Mouse (Mus musculus) adrenal gland, adult 2 months (tissue): Measurements from ENCODE around the gene Trim33. TPM values are rescaled to one million over a fixed set of nuclear protein-coding genes. Genes with fewer than 3 reads are reported as not detected.

ENCODE experiments used
- DNase-seq: peaks from one replicate; pipeline ENCODE4 v3.0.0; 2021
- polyA plus RNA-seq: library from polyadenylated mRNA; depleted of rRNA; stranded (reverse); fragments of >200 nt; gene quantifications from 2 replicates; pipeline ENCODE4 v1.2.3, GENCODE M21; 2012
- total RNA-seq, 2 experiments: library from RNA; stranded (reverse); gene quantifications; 2 replicates each; pipeline ENCODE4 v1.2.3; 2021

The Trim33 gene
- total and polyA plus RNA-seq, 3 experiments, result 6.3 to 44.2 (median 30.8) TPM

DNA sequence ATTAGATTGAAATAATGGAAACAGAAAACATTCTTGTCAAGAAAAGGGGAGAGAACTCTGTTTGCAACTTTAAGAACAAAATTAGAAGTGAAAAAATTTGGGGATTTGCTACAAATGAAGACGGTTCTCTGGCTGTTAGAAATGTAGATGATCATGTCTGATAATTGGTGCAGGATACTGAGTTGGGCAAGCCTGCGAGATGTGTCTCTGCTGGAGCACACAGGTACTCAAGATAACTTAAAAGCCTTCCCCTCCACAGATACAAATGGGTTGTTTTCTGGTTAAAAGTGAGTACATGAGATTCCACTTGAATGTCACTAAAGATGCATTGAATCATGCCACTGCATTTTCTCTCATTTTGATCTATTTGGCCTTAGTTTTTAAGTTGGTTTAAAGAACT lies 74.9 kb downstream of the Trim33 start:
- no peak for DNase-seq

DNA sequence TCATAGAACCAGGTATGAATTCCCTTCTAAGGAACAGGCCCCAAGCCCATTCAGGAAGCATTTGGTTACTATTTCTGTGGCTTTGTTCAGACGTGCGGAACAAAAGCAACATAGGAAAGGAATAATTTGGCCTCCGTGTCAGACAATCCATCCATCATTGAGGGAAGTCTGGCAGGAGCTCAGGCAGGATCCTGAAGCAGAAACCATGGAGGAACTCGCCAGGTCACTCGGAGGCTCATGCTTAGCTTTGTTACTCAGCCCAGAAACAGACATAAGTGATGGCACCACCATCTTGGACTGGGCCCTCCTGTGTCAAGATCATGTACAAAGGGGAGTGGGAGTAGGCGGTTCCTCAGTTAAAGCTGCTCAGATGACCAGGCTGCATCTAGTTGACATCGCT lies 82.1 kb downstream of the Trim33 start:
- DNase-seq, result no peak

DNA sequence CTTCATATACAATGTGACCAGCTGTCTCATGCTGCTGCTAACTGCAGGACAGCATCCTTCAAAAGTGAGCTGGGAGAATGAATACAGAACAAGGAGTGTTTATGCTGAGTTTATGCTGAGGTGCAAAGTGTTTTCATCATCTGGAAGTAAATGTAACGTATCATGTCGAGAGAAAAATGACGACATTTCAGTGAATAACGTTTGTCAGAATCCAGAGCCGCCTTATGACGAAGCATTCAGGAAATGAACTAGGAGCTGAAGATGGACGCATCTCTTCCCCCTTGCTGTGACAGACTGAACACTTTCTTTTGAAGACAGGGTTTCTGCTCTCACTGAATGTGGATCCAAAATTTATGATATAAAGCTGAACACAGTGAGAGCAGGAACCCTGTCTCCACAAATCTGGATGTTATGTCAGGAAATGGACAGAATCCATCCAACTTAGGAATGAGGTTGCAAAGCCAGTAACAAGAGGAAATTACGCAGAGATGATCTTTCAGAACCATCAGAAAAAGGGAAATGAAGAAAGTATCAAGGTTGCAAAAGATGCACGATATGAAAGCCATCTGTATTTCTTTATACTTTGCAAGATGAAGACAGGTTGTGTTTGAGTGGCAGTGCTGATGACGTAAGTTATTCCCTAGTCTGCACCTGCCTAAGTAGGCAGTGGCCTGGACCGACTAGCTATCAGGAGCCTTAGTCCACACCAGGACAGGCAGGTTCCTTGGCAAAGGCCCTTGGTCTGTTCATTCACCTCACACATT lies 85.3 kb downstream of the Trim33 start:
- no peak for DNase-seq

DNA sequence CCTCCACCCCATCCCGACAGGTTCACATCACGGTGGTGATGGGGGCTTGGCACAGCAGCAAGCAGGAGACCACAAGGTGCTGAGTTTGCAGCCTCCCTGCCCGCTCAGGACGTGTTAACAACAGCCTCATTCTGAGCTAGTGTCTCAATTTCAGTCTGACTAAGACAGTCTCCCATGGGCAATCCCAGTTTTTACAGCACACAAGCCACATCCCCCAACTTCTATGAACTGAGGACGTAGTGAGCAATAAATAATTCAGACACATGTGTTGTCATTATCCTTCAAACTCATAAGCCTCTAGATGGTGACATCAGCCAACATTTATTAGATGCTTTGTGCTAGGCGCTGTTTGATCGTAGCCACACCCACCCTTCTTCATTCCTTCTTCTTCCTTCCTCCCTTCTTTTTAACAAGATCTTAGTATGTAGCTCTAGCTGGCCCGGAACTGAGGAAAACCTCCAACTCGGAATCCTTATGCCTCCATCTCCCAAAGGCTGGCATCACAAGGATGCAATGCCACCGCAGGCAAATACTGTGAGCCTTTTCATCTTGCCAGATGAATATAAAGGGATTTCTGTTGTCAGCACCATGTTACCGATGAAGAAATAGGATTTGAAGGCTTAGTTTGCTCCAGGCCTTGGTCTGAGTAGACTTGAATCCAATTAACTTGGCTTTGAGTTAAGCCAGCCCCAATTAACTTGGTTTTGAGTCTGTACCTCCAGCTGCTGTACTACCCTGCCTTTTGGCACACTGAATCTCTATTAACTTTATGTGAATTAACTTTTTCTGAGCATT lies 88.3 kb downstream of the Trim33 start:
- DNase-seq, result no peak

DNA sequence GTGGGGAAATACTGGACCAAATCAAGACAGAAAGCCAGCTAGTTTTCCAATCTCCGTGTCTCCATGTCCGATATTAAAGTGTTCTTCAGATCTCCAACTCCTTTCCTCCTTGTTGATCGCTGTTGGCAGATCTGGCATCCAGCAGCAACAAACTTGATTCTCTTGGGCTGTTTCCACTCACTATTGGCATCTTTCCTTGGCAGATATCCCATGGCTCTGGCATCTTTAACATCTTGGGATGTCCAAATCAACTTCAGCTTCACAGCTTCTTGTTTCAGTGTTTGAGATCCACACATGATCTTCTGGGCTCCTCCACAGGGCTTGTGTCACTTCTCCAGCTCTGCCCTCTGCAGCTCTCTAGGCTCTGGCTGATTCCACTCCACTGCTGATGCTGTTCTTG lies 89.6 kb downstream of the Trim33 start:
- DNase-seq, result no peak

DNA sequence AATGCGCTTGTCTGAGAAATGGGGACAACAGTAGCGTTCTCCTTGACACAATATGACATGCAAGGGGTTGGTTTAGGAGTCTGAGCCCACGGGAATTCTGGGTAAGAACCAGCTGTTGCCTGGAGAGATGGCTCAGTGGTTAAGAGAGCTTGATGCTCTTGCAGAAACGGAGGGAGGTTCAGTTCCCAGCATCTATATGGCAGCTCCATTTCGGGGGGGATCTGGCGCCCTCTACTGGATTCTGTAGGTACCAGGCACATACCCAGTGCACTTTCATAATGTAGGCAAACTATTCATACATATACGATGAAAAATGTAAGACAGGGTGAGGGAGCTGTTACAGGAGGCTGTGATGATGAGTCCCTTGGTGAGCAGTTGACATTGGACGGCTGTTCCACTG lies 94.9 kb downstream of the Trim33 start:
- peak; percentile 64 for DNase-seq

DNA sequence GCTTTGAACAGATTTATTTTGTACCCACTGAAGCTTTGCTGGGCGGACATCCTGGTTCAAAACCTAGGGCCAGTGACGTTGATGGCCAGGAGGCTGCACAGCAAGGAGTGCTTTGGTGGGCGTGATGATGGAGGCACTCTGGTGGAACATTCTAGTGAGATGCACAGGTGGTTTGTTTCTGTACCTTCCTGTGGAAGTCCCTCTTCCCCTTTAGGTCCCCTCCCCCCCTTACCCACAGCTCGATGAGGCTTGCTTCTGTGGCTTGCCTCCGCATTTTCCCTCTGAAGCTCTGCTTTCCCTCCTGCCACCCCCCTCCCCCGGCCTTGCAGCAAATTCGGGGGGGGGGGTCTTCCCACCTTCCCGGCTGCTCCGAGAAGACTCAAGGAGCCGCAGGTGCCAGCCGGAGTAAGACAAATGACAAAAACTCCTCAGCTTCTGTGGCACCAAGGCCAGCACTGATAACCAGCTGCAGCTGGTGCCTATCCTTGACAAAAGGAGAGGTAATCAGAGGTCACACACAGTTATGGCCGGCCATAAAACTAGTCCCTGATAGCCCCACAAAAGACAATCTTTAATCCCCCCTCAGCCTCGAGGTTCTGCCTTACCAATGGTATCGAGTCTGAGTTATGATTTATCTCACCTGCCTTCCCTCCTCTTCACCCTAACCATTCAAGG lies 96.2 kb downstream of the Trim33 start:
- DNase-seq, result peak; percentile 16

DNA sequence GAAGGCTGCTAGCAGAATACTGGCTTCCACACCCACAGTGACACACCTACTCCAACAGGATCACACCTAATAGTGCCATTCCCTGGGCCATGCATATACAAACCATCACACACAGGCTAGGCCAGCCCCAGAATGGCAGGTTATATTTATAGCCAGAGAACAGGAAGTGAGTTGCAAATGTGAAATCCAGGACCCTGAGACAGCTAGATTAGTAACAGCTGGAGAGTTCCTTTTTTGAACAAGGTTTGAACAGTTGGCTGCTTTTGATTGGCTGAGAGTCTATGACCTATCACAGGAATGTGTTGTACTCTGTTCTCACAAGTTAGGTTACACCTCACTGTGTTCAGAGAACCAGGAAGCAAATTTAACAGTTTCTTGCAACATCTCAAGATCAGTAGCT lies 98.9 kb downstream of the Trim33 start:
- DNase-seq, result no peak

DNA sequence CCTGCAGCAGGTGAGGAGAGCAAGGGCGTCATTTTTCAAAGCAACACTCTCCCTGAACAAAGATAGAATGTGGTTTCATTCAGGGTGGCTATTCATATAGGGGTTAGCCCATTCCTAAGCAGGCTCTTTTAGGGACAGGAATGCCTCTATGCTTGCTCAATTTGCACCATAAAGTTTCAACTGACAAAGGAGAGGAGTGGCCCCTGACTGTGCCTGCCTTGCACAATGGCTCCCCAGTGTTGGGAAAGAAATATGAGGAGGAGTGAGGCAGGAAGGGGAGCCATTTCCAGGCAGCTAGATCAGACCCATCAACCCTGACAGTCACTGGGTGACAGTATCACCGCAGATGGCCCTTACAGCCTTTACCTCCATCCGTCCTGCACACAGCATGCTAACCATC lies 100.3 kb downstream of the Trim33 start:
- DNase-seq, result no peak

DNA sequence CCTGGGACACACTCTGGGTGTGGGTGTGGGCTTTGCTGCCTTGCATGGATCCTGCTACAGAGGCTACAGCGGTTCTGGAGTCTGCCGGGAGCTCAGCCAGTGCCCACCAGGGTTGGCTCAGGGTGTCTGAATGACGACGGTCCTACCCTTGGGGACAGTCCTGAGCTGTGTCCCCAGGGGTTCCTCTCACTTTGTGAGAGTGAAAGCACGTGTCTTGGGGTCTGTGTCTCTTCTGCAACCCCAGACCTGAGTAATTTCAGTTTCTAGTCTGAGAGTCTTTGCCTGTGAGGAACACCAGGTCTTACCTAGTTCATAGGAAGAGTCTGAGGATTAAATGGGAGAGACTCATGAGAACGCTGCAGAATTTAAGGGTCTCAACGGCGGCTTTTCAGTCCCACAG lies 101.7 kb downstream of the Trim33 start:
- no peak for DNase-seq

DNA sequence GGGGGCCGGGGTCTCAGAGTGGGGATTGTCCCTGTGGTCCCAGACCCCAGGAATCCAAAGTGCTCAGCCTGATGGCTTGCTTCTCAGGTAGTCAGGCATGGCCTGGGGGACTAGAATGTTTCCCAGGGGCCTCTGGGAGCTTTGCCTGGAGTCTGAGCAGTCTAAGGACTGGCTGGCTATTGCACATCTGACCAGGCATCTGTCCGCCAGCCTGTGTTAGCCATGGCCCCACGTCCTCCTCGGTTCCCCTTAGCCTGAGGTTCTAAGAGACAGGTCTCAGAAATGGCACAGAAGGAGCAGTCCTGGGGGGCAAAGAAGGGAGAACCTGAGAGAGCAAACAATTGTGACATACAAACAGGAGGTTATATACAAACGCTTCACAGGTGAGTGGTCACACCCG lies 102.3 kb downstream of the Trim33 start:
- DNase-seq, result no peak

DNA sequence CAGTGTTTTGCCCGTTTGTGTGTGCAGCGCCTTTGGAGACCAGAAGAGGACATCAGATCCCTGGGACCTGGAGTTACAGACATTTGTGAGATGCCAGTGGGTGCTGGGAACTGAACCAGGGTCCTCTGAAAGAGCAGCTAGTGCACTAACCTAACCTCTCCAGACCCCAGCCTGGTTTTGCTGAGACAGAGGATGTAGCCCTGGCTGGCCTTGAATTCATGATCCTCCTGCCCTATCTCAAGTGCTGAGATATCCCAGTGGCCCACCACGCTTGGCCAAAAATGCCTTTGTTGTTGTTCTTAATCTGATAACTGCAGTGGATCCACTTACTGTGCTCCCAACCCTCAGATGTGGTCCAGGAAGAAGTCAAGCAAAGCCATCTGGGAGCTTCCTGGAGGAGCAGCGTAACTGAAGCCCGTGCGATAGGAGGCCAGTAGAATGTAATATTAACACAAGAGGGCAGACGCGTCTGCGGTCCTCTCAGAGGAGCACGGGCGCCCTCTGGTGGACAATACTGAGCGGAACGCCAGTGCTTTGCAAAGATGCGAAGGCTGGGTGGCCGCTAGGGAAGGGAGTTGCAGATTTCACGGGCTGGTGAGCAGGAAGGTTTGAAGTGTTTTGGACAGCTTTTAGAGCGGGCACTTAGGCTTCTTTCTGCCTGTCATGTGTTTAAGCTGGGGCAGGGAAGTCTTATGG lies 103.9 kb downstream of the Trim33 start:
- DNase-seq, result peak; percentile 90

DNA sequence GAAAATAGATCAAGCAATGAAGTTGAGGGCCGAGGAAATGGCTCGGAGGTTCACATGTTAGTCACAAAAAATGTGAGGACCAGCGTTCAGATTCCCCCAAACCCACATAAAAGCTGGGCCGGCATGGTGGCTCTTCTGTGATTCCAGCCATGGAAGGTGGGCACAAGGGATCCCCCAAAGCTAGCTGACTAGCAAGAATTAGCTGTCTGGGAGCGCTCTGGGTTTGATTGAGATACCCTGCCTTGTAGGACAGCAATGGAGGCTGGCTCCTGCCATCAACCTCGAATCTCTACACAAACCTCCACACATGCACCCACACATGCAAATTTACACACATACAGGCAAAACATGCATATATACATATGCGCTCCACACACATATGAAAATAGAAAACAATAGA lies 105.4 kb downstream of the Trim33 start:
- no peak for DNase-seq

DNA sequence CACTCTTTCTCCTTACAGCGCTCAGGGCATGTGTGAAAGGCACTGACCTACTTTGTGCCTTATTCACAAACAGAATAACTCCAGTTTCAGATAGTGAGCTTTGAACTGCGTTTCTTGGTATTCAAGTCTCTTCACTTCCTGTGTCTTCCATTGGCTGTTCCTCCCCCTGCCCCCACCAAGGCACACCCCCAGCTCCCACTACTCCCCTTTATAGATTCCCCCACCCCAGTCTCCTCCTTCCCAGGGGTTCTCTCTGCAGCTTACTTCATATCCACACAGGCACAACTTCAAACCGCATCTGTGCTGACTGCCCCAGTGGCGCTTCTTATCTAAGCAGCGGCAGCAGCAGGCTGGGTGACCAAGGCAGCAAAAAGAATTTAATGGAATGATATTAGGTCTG lies 105.9 kb downstream of the Trim33 start:
- no peak for DNase-seq

DNA sequence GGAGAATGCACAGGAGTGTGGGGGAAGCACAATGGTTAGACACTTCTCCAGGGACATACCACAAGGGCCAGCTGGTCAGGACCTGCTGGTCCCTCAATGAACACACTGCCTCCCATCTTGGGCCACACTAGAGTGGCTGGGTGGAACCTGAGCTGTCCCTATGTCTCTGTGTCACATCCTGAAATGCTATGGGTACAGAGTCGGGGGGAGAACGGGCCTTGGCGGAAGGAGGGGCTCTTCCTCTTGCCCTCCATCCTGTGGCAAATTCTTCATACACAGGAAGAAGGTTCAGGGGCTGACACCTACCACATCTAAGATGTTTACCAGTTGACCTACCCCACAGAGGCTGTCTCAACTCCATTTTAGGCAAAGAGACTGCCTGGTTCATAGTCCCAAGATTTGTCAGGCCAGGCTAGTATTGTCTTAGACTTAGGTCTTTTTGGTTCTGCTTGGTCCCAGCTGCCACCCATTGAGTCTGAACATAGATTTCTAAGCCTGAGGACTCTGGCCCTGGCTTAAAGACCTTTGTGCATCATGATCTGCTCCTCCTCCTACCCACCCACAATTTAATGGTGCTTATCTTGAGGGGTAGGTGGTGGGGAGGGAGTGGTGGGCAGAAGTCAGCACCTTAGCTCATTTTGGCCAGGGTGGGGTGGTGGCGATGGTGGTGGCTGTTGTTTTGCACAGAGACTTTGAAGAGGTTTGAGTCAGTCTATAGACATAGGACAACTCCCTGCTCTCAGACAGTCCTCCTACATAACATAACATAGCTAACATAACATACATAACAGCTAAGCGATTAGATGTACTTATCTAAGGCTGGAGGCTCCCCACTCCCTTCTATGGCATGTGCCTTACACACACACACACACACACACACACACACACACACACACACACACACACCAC lies 106.5 kb downstream of the Trim33 start:
- DNase-seq, result no peak

DNA sequence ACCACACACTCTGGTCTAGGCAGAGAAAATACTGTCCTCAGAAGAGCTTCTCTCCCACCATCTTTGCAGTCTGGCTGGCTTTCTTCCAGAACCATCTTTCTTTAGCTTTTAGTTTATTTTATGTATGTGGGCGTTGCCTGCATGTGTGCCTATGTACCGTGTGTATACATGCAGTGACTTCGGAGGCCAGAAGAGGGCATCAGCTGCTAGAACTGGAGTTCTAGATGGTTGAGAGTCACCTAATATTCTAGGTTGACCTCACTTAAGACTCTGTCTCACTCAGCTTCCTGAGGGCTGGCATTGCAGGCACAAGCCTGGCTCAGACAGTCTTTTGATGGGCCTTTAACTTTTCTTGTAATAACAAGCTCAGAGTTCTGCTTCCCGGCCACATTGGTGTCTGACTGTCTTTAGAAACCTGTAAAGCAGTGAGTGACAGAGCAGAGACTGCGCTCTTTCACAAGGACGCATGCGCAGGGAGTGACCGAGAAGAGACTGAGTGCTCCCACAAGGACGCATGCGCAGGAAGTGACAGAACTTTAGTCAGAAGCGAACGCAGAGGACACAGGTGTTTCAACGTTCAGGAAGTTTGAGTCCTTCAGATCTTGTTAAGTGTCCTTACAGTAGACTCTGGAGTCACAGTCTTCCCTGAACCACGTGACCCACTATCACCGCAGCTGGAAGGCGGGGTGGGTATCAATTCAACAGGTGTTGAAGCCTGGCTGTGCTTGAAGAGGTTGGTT lies 107.4 kb downstream of the Trim33 start:
- DNase-seq, result no peak

DNA sequence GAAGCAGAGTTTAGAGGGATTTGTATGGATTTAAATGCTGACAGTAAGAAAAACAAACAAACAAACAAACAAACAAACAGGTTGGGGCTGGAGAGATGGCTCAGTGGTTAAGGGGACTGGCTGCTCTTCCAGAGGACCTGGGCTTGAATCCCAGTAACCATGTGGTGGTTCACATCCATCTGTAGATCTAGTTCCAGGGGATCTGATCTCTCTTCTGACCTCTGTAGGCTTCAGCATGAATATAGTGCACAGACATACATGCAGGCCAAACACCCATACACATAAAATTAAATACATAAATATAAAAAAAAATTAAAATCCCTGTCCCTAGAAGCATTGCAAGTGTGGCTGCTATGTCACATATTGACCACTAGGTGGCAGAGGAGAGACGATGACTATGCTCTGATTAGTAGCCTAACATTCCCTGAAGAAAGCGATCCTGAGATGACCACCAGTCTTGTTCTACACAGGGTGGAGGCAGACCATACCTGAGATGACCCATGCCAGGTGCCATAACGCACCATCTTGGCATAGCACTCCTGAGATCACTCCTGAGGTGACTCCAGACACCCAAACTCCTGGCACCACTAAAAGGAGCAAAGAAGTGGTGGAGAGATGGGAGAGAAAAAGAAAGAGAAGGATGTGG lies 113.6 kb downstream of the Trim33 start:
- no peak for DNase-seq

DNA sequence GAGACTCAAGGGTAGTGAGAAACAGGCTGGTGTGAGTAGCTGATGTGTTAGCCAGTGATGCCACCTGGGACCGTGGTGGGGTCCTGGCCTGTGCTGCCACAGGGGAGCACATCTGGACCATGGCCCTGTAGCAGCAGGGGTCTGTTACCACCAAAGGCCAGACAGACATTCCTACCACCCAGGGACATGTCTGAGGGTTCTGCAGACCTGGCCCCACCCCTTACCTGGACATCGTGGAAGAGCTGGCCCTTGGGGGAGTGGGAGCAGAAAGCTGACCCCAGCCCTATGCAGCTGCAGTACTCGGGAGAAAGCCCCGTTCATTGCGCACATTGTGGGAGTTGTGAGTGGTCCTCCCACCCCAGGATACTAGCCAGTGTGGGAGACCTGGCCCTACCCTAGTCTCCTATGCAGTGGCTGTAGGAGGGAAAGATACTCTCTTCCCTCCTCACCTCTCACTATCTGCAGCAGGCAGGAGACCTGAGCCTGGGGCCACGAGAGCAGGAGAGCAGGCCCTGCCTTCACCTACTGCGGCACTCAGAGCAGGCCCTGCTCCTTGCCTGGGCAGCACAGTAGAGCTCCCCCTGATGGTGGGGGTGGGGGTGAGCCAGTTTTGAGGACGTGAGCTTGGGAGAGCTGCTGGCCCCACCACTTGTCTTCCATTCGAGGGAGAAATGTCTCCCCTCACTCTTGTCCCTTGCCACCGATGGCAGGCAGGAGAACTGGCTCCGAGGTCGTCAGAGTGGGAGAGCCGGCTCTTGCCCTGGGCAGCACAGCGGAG lies 114.4 kb downstream of the Trim33 start:
- no peak for DNase-seq

DNA sequence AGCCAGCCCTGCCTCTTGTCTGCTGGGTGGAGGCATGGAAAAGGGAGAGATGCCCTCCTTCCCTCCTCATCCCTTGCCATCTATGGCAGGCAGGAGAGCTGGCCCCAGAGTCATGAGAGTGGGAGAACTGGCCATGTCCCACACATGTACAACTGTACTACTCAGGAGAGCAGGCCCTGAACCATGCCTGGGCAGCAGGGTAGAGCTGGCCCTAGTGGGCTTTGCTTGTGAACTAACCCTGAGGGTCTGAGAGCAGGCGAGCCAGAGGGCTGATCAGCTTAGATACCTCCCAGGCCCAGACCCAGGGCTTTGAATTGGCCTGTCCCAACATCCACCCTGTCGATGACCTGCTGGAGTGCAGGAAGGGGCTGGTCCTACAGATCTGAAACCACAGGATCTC lies 115.0 kb downstream of the Trim33 start:
- DNase-seq, result no peak
